Mouse (Mus musculus): Measurements from ENCODE around the gene Gphb5.

DNA sequence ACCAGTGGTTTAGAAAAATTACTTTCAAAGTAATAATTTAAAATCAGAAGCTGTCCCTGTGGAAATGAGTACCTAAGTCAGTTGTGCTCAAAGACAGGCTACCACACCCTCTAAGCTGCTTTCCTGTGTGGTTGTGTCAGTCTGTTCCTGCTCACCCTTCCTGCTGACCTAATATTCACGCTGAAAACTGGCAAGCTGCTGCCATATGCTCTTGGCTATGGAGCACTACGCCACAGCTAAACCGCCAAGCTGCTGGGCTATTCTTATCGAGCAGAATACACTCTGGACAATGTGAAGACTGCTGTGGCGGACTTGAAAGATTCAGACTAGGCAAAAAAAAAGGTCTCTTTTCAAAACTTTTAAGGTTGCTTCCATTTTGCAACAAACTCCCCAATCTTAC lies 44.0 kb upstream of the Gphb5 start:
- TF ChIP-seq CTCF (conservative IDR thresholded peaks at IDR 0.05; ENCODE audit: insufficient read depth, insufficient read length, low read depth, low read length), result no peak
- TF ChIP-seq POLR2A (IDR thresholded peaks at IDR 0.05; ENCODE audit: low read depth, low read length), result no peak
